Mouse (Mus musculus) cerebellum, postnatal 25 days (tissue): ENCODE data around the gene Acsm2.

Experiments
- DNase-seq, 2 experiments: peaks; one replicate each; pipeline ENCODE4 v3.0.0; 2021; ENCODE audit warnings: mixed read lengths in 2 of 2

Acsm2 gene

GRCm38 (mm10) chr7:119594530-119595107 lies 40.5 kb downstream of the Acsm2 start:
- no peak for DNase-seq

- DNase-seq = no peak
These were observed 41.2 kb downstream of the Acsm2 start for GRCm38 (mm10) chr7:119595306-119595705.

- DNase-seq = no peak
These were observed 42.4 kb downstream of the Acsm2 start for GRCm38 (mm10) chr7:119596536-119596935.

DNA sequence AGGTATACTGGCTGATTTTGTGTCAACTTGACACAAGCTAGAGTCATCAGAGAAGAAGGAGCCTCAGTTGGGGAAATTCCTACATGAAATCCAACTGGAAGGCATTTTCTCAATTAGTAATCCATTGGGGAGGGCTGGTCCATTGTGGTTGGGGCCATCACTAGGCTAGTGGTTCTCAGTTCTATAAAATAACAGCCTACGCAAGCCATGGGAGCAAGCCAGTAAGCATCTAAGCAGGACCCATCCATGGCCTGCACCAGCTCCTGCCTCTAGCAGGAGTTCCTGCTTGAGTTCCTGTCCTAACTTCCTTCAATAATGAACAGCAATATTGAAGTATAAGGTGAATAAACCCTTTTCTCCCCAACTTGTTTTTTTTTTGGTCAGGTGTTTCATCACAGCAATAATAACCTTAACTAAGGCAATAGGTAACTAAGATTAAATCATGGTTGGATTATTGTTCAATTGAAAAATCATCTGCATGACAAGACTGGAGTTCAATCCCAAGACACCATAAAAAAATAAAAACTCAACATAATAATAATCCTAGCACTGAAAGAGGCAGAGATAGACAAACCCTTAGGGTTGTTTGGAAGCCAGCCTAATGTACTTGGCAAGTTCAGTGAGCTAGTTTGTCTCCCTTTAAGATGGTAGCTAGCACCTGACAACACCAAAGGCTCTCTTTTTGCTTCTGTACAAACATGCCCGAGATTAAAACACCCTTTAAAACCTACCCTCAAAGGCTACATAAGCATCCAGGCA lies 47.2 kb downstream of the Acsm2 start:
- no peak for DNase-seq

DNA sequence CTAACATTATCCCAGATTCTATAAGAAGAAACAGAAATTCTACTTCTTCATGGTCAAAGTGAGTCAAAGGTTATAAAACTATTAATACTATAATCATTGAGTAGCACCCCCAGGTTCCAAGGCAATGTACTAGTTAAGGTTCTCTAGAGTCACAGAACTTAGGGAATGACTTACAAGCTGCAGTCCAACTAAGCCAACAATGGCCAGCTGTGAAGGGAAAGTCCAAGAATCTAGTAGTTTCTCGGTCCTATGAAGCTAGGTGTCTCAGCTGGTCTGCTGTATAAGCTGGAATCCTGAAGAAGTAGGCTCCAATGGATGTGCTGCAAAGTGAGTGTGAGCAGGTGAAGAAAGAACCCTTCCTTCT lies 47.8 kb downstream of the Acsm2 start:
- no peak for DNase-seq

DNA sequence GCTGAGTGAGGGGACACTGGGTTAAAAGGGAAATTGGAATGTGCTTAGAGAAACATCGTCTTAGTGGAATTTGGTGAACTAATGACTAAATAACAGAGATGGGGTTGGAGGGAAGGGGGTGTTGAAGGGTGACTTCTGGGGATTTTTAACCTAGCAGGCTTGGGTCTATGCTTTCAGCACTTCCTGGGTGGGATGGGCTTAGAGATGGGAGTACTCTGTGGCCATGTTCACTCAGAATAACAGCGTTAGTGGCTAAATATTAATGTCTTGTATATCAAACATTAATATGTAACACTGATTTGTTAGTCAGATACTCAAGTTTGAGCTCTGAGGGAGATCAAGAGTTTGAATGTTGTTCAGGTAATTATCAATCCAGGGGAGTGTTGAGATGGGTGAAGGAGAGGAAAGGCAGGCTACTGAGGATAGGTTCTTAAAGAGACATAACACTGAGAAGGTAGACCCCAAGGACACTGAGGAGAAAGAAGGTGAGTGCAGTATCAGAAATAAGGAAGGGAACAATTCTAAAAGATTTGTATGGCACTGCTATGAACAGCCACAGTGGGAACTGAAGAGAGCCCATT lies 50.9 kb downstream of the Acsm2 start:
- DNase-seq = no peak

- DNase-seq = no peak
These were observed 52.0 kb downstream of the Acsm2 start for GRCm38 (mm10) chr7:119605926-119606663.

DNA sequence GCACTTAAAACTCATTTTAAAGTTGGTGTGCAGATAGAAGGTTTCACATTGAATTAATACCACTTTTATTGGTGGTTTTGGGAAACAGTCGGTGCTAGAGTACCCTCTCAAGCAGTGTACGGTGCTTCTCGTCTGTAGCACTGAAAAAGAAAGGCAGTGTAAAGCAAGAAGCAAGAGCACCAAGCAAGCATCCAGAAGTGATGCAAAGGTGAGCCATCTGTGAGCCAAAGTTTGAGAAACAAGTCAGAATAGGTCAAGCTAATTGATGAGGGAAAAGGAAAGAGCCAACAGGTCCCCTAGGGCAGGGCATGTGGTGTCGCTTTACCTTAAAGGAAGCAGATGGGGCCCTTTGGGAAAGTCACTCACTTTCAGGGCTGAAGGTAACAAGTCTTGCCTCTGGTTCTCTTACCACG lies 52.5 kb downstream of the Acsm2 start, which contains the start of gene Acsm1:
Gene Acsm1, plus strand, starts transcription at position 363 of the 413 bp plus-strand sequence.
- no peak for DNase-seq

GRCm38 (mm10) chr7:119607796-119608515 lies 53.8 kb downstream of the Acsm2 start:
- DNase-seq = no peak

DNA sequence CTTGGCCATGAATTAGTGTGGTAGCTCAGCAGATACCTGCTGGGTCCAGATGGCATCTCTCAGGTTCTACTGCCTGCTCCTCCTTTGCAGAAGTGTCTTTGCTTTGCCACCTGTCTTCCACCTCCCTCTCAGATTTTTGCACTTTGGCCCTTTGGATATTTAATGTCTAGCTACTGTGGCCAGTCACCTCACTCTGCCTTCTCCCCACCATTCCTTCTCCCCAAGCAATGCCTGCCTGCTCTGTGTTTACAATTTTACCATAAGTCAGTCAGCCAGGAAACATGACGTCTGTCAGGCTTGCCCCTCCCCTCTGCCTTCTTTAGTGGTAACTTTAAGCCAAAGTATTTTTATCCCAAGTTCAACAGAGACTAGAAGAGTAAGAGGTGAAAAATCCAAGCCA lies 62.4 kb downstream of the Acsm2 start:
- DNase-seq = peak in 1 of 2 experiments; percentile 24

- DNase-seq = no peak
These were observed 63.5 kb downstream of the Acsm2 start for GRCm38 (mm10) chr7:119617593-119617992.

DNA sequence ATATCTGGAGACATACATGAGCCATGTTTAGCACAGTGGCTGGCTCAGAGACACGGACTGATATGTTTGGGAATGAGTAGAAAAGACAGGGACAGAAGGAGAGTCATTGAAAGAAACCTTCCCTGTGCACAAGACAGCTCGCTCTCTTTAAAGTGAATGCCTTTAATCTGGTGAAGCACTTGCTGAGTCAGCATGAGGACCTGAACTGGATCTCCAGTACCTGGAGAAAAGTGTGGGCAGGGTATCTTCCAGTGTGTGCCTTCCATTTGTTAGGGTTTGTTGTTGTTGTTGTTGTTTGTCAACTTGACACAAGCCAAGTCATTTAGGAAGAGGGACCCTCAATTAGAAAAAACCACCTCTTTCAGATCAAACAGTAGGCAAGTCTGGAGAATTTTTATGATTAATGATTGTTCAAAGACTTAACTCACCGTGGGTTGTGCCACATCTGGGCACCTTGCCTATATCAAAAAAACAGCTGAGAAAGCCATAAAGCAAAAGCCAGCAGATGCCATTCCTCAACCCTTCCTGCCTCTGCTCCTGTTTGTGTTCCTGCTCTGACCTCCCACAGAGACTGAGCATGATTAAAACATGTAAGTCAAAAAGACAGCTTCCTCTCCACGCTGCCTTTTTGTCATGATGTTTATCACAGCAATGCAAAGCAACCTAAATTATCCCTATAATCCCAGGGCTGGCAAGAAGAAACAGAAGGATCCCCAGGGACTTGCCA lies 64.2 kb downstream of the Acsm2 start:
- no peak for DNase-seq

GRCm38 (mm10) chr7:119620157-119620556 lies 66.0 kb downstream of the Acsm2 start:
- no peak for DNase-seq

GRCm38 (mm10) chr7:119638773-119639172 lies 84.6 kb downstream of the Acsm2 start:
- no peak for DNase-seq

- DNase-seq = no peak
These were observed 88.2 kb downstream of the Acsm2 start for GRCm38 (mm10) chr7:119642307-119642706.
